Mouse (Mus musculus) bone marrow macrophage, adult 2 months (primary cell): ENCODE data around the gene Ryr3.

Experiments
- CTCF ChIP-seq: IDR thresholded peaks from 2 replicates; pipeline ENCODE4 v1.5.1; 2012; ENCODE audit warnings: low read depth, mild to moderate bottlenecking, low read length, moderate library complexity
- POLR2A ChIP-seq: IDR thresholded peaks from 2 replicates; pipeline ENCODE4 v1.6.1; 2012; ENCODE audit warnings: mild to moderate bottlenecking, low read depth, low read length, borderline replicate concordance

GRCm38 (mm10) chr2:113238871-113239270 lies 22.0 kb upstream of the Ryr3 start:
- no peak for TF ChIP-seq CTCF
- TF ChIP-seq POLR2A: no peak
